ENCODE assay signal across 8 mouse cellular contexts in genomic region chr2:71155486-71155885, GRCm38 (mm10). TPM values are rescaled to one million over a fixed set of nuclear protein-coding genes. Genes with fewer than 3 reads are reported as not detected.
DNase-seq lines count a peak whose midpoint lies in the region; ATAC-seq lines count a peak whose summit lies in the region.

No protein-coding gene starts in this region.

- DNase-seq in T-cell, adult 2 months (ENCODE audit: low spot score), result peak; percentile 59
- DNase-seq in cerebellum, adult 18-20 months, result peak; percentile 66 to 80
- DNase-seq in induced T-regulatory cell, adult 2 months (ENCODE audit: low read depth), result peak; percentile 77
- peak; percentile 78 to 81 for DNase-seq in left cerebral cortex, adult 18-20 months (ENCODE audit: low spot score in 2 of 2)
- peak; percentile 84 for DNase-seq in midbrain, embryonic 10.5 days (ENCODE audit: low spot score)
- peak; percentile 36 for DNase-seq in skeletal muscle tissue, adult 2 months (ENCODE audit: low read depth, low spot score)
- peak; percentile 61 for DNase-seq in yolk sac, embryonic 10.5 days (ENCODE audit: low spot score)

- no peak overlapping the region for H3K27ac ChIP-seq in midbrain, embryonic 10.5 days (replicated peaks)

- no peaks in the 10 kb centered on the region for H3K9me3 ChIP-seq in midbrain, embryonic 10.5 days (replicated peaks)

- H3K36me3 ChIP-seq in midbrain, embryonic 10.5 days, result no peaks in the 10 kb centered on the region

- peaks cover 3% of the 10 kb centered on the region; the same call in 1 of the 2 replicates for H3K4me1 ChIP-seq in midbrain, embryonic 10.5 days

- ATAC-seq in frontal cortex, adult (ENCODE audit: low TSS enrichment), result peak; percentile 90

- H3K4me3 ChIP-seq in midbrain, embryonic 10.5 days, result no peak overlapping the region

- WGBS in midbrain, embryonic 10.5 days, result 11% methylated on average over 8 of the region's 8 CpGs

- H3K27me3 ChIP-seq in midbrain, embryonic 10.5 days (ENCODE audit: low read depth, poor library complexity, severe bottlenecking), result no peaks in the 10 kb centered on the region

RNA-seq across cellular contexts. Expression of gene Cybrd1, which starts 37.8 kb away (rescaled TPM):
- total RNA-seq in left cerebral cortex, adult 18-20 months (2021), result 1 to 10 TPM in 1 of 2 experiments, under 1 TPM in 1; 0.95 to 1.0 TPM
- polyA plus RNA-seq in midbrain, embryonic 10.5 days (2016; fragmentation: Nextera tagmentation; extraction: Ambion mirVana), result 0.23 and 0.30 TPM in 2 replicates

RNA-seq across cellular contexts. Expression of gene Dync1i2, which starts 56.0 kb away (rescaled TPM):
- 100 to 1,000 TPM; 124 to 125 TPM for total RNA-seq in left cerebral cortex, adult 18-20 months (2021)
- 118 and 143 TPM in 2 replicates for polyA plus RNA-seq in midbrain, embryonic 10.5 days (2016; fragmentation: Nextera tagmentation; extraction: Ambion mirVana)
